Mouse (Mus musculus) gastrocnemius, adult 18-20 months (tissue): ENCODE results near the gene Gpr4. TPM values are rescaled to one million over a fixed set of nuclear protein-coding genes. Genes with fewer than 3 reads are reported as not detected.

Experiments
- DNase-seq: peaks from one replicate; pipeline ENCODE4 v3.0.0; 2021; ENCODE audit warnings: low spot score
- total RNA-seq, 2 experiments: library from RNA; stranded (reverse); gene quantifications; 2 replicates each; pipeline ENCODE4 v1.2.3; 2021

Gpr4 gene
- total RNA-seq, 2 experiments from 2014 or later: 1.3 to 3.3 TPM

- DNase-seq: no peak
These were observed 17.7 kb upstream of the Gpr4 start for GRCm38 (mm10) chr7:19194676-19195075.

GRCm38 (mm10) chr7:19196676-19197075 is 15.7 kb upstream of the Gpr4 start:
- peak; percentile 27 for DNase-seq

- DNase-seq: no peak
These were observed 14.4 kb upstream of the Gpr4 start for GRCm38 (mm10) chr7:19197985-19198384.

GRCm38 (mm10) chr7:19201660-19202059 is 10.7 kb upstream of the Gpr4 start:
- DNase-seq: no peak

- no peak for DNase-seq
These were observed 10.1 kb upstream of the Gpr4 start for GRCm38 (mm10) chr7:19202065-19202850.

GRCm38 (mm10) chr7:19208201-19208910 is 4.0 kb upstream of the Gpr4 start:
- DNase-seq: no peak

GRCm38 (mm10) chr7:19208944-19209472 is 3.3 kb upstream of the Gpr4 start:
- DNase-seq: peak; percentile 56

- no peak for DNase-seq
These were observed 2.8 kb upstream of the Gpr4 start for GRCm38 (mm10) chr7:19209494-19209893.

GRCm38 (mm10) chr7:19210010-19210409 is 2.3 kb upstream of the Gpr4 start:
- DNase-seq: no peak

- DNase-seq: no peak
These were observed 1.2 kb upstream of the Gpr4 start for GRCm38 (mm10) chr7:19211041-19211675.

GRCm38 (mm10) chr7:19213385-19213784 is 1.0 kb downstream of the Gpr4 start:
- no peak for DNase-seq

GRCm38 (mm10) chr7:19214369-19214768 is 2.0 kb downstream of the Gpr4 start:
- no peak for DNase-seq

- no peak for DNase-seq
These were observed 2.6 kb downstream of the Gpr4 start for GRCm38 (mm10) chr7:19214940-19215339.

GRCm38 (mm10) chr7:19217492-19217891 is 5.2 kb downstream of the Gpr4 start:
- DNase-seq: no peak

- no peak for DNase-seq
These were observed 5.6 kb downstream of the Gpr4 start for GRCm38 (mm10) chr7:19217944-19218343.

- DNase-seq: no peak
These were observed 7.7 kb downstream of the Gpr4 start for GRCm38 (mm10) chr7:19220061-19220460.

- no peak for DNase-seq
These were observed 9.9 kb downstream of the Gpr4 start for GRCm38 (mm10) chr7:19222189-19222588.

- DNase-seq: no peak
These were observed 10.5 kb downstream of the Gpr4 start for GRCm38 (mm10) chr7:19222875-19223274.

GRCm38 (mm10) chr7:19224933-19225332 is 12.6 kb downstream of the Gpr4 start:
- DNase-seq: no peak

GRCm38 (mm10) chr7:19226817-19227797 is 14.8 kb downstream of the Gpr4 start:
- peak; percentile 34 for DNase-seq
